Mouse (Mus musculus) heart, postnatal 0 days (tissue): ENCODE data around the gene Dennd6a. TPM values are rescaled to one million over a fixed set of nuclear protein-coding genes. Genes with fewer than 3 reads are reported as not detected.
A peak's percentile ranks its signal among the peaks of the same experiment; 100 is the strongest.

Source experiments
- ATAC-seq: fragments of 200-750 bp; cut with Nextera tagmentation; 2 replicates; pipeline ENCODE4 v1.8.0; 2017; ENCODE audit warnings: low read depth, moderate number of reproducible peaks, moderate library complexity; ENCODE audit not compliant: insufficient read depth
- DNase-seq: peaks from one replicate; pipeline ENCODE4 v3.0.0-alpha.2; 2016; ENCODE audit warnings: low spot score
- H3K27ac ChIP-seq: fragments of 300-500 bp; sonication (generic); 2 replicates; pipeline ENCODE4 v1.5.1; 2014; ENCODE audit warnings: low read depth, mild to moderate bottlenecking
- H3K27me3 ChIP-seq: fragments of 300-500 bp; sonication (generic); 2 replicates; pipeline ENCODE4 v1.6.1; 2014; ENCODE audit warnings: low read length, mixed read lengths; ENCODE audit not compliant: control insufficient read depth, insufficient read depth
- H3K36me3 ChIP-seq: fragments of 300-500 bp; sonication (generic); replicated peaks from 2 replicates; pipeline ENCODE4 v1.6.1; 2014; ENCODE audit warnings: low read length, mixed read lengths; ENCODE audit not compliant: control insufficient read depth, insufficient read depth
- H3K4me1 ChIP-seq: fragments of 300-500 bp; sonication (generic); 2 replicates; pipeline ENCODE4 v1.6.1; 2014; ENCODE audit warnings: antibody characterized with exemption; ENCODE audit not compliant: control insufficient read depth, insufficient read depth
- H3K4me2 ChIP-seq: fragments of 300-500 bp; sonication (generic); 2 replicates; pipeline ENCODE4 v1.6.1; 2014; ENCODE audit warnings: low read depth, mild to moderate bottlenecking, low read length, moderate library complexity
- H3K4me3 ChIP-seq: fragments of 300-500 bp; sonication (generic); 2 replicates; pipeline ENCODE4 v1.5.1; 2014; ENCODE audit warnings: low read depth, low read length
- H3K9ac ChIP-seq: fragments of 300-500 bp; sonication (generic); replicated peaks from 2 replicates; pipeline ENCODE4 v1.6.1; 2014; ENCODE audit warnings: low read depth, low read length, mixed read lengths
- H3K9me3 ChIP-seq: fragments of 300-500 bp; sonication (generic); replicated peaks from 2 replicates; pipeline ENCODE4 v1.6.1; 2016; ENCODE audit warnings: low read length; ENCODE audit not compliant: control insufficient read depth
- CTCF ChIP-seq: IDR thresholded peaks from 2 replicates; pipeline ENCODE4 v1.5.1; 2016; ENCODE audit warnings: antibody characterized with exemption, control low read depth, low read depth
- EP300 ChIP-seq: IDR thresholded peaks from 2 replicates; pipeline ENCODE4 v1.6.1; 2016; ENCODE audit warnings: antibody characterized with exemption, low read depth
- WGBS: fragments of 180-500 bp; shearing (Covaris S2); extraction: QIAGEN DNeasy Blood & Tissue Kit; methylation state at CpG from one replicate; pipeline ENCODE4 v1.1.7; 2014; 5-methylcytosine and 5-hydroxymethylcytosine counted together
- microRNA-seq: library from miRNA; unstranded; fragments of <30 nt; microRNA quantifications from one replicate; pipeline ENCODE4, GENCODE M21; 2016
- polyA plus RNA-seq: library from polyadenylated mRNA; unstranded; fragments of >200 nt; fragmentation: Nextera tagmentation; extraction: Ambion mirVana; gene quantifications from 2 replicates; pipeline ENCODE4 v1.2.1, GENCODE M21; 2015
- total RNA-seq: library from RNA; depleted of rRNA; stranded (reverse); fragments of >200 nt; gene quantifications from 2 replicates; pipeline ENCODE4 v1.2.3, GENCODE M21; 2014; ENCODE audit warnings: low replicate concordance; rRNA removed

Dennd6a gene
- total and polyA plus RNA-seq, 2 experiments from 2014 or later = 16.0 to 32.4 TPM

- no peak for TF ChIP-seq EP300
- TF ChIP-seq CTCF = no peak
- Histone ChIP-seq H3K27ac (no peak overlapping the region), H3K9me3 (no peaks in the 10 kb centered on the region), H3K27me3 (no peaks in the 10 kb centered on the region), H3K9ac (no peak overlapping the region), H3K4me2 (peak overlapping the region; percentile 42), H3K36me3 (no peaks in the 10 kb centered on the region), H3K4me3 (no peak overlapping the region), H3K4me1 (no peaks in the 10 kb centered on the region)
- DNase-seq (no peak), ATAC-seq (no peak)
- WGBS = 66% methylated on average over 5 of the region's 5 CpGs
Measured at GRCm38 (mm10) chr14:26675791-26676190, 102.1 kb downstream of the Dennd6a start.

Small RNA genes lying within 50 kb of the gene (microRNA-seq; reads per million reads assigned to microRNA genes)
- 0.54 reads per million for gene Mir7672

Other genes with a start within 250 kb of the Dennd6a start
- gene Slmap, start 38.9 kb upstream of the Dennd6a start, total RNA-seq = 146 and 248 TPM in 2 replicates
- gene Slmap, start 38.9 kb upstream of the Dennd6a start, polyA plus RNA-seq = 105 and 140 TPM in 2 replicates
- gene Arf4, start 64.2 kb downstream of the Dennd6a start, total RNA-seq = 104 and 119 TPM in 2 replicates
- gene Arf4, start 64.2 kb downstream of the Dennd6a start, polyA plus RNA-seq = 264 and 270 TPM in 2 replicates
- gene Pde12, start 96.0 kb downstream of the Dennd6a start, total RNA-seq = 9.4 and 12.0 TPM in 2 replicates
- 4.3 and 4.9 TPM in 2 replicates for gene Pde12, start 96.0 kb downstream of the Dennd6a start, polyA plus RNA-seq
- gene Dnah12, start 119.4 kb downstream of the Dennd6a start, total RNA-seq = 6.3 TPM in 1 of 2 replicates, not detected in the other
- 0.05 TPM in 1 of 2 replicates, not detected in the other for gene Dnah12, start 119.4 kb downstream of the Dennd6a start, polyA plus RNA-seq